Mouse (Mus musculus): ENCODE measurements at regions not wholly inside any gene's neighbourhood (a gene's known extent, or its start where the extent isn't known, plus 50 kb on each side); places are given as distances from the start of the nearest gene placed in this dataset.

- DNase-seq (ENCODE audit: low read depth): no peak
Measured at GRCm38 (mm10) chr9:13978842-13979241, 151.3 kb downstream of the Fam76b start.

- DNase-seq (ENCODE audit: low read depth): no peak
Measured at GRCm38 (mm10) chr9:13987486-13987885, 160.0 kb downstream of the Fam76b start.

GRCm38 (mm10) chr9:13988901-13989300 lies 161.4 kb downstream of the Fam76b start:
- no peak for DNase-seq (ENCODE audit: low read depth)

- no peak for DNase-seq (ENCODE audit: low read depth)
Measured at GRCm38 (mm10) chr9:13990960-13991359, 163.4 kb downstream of the Fam76b start.

GRCm38 (mm10) chr9:13992728-13993127 lies 165.2 kb downstream of the Fam76b start:
- DNase-seq (ENCODE audit: low read depth): no peak

- DNase-seq (ENCODE audit: low read depth): no peak
Measured at GRCm38 (mm10) chr9:13999358-13999757, 171.8 kb downstream of the Fam76b start.

GRCm38 (mm10) chr9:14001517-14001916 lies 174.0 kb downstream of the Fam76b start:
- no peak for DNase-seq (ENCODE audit: low read depth)

- no peak for DNase-seq (ENCODE audit: low read depth)
Measured at GRCm38 (mm10) chr9:14002236-14002635, 174.7 kb downstream of the Fam76b start.

GRCm38 (mm10) chr9:14003163-14003562 lies 175.6 kb downstream of the Fam76b start:
- no peak for DNase-seq (ENCODE audit: low read depth)

- no peak for DNase-seq (ENCODE audit: low read depth)
Measured at GRCm38 (mm10) chr9:14006233-14006984, 178.9 kb downstream of the Fam76b start.

GRCm38 (mm10) chr9:14009451-14009850 lies 181.9 kb downstream of the Fam76b start:
- no peak for DNase-seq (ENCODE audit: low read depth)

- DNase-seq (ENCODE audit: low read depth): no peak
Measured at GRCm38 (mm10) chr9:14010261-14010949, 182.9 kb downstream of the Fam76b start.

- DNase-seq (ENCODE audit: low read depth): no peak
Measured at GRCm38 (mm10) chr9:14024216-14024615, 196.7 kb downstream of the Fam76b start.

- DNase-seq (ENCODE audit: low read depth): no peak
Measured at GRCm38 (mm10) chr9:14024701-14025100, 197.2 kb downstream of the Fam76b start.

- no peak for DNase-seq (ENCODE audit: low read depth)
Measured at GRCm38 (mm10) chr9:14028056-14028455, 200.5 kb downstream of the Fam76b start.

GRCm38 (mm10) chr9:14031358-14032047 lies 204.0 kb downstream of the Fam76b start:
- no peak for DNase-seq (ENCODE audit: low read depth)

- DNase-seq (ENCODE audit: low read depth): no peak
Measured at GRCm38 (mm10) chr9:14032048-14032362, 204.5 kb downstream of the Fam76b start.

GRCm38 (mm10) chr9:14035526-14035925 lies 208.0 kb downstream of the Fam76b start:
- DNase-seq (ENCODE audit: low read depth): no peak

- DNase-seq (ENCODE audit: low read depth): no peak
Measured at GRCm38 (mm10) chr9:14041900-14042435, 214.5 kb downstream of the Fam76b start.

- DNase-seq (ENCODE audit: low read depth): no peak
Measured at GRCm38 (mm10) chr9:14048224-14048623, 220.7 kb downstream of the Fam76b start.

GRCm38 (mm10) chr9:14053704-14054103 lies 221.2 kb upstream of the Sesn3 start:
- no peak for DNase-seq (ENCODE audit: low read depth)

GRCm38 (mm10) chr9:14056410-14057172 lies 218.3 kb upstream of the Sesn3 start:
- DNase-seq (ENCODE audit: low read depth): no peak
